Mouse (Mus musculus) heart, embryonic 13.5 days (tissue): ENCODE results near the gene Gdap1l1. TPM values are rescaled to one million over a fixed set of nuclear protein-coding genes. Genes with fewer than 3 reads are reported as not detected.
"Not testable (repeated sequence)": the region's sequence is repeated elsewhere in the genome, so short reads cannot be mapped to it uniquely, and the experiment has no call there.

ENCODE experiments used
- ATAC-seq: fragments of 200-750 bp; cut with Nextera tagmentation; 2 replicates; pipeline ENCODE4 v1.8.0; 2017; ENCODE audit warnings: moderate TSS enrichment; ENCODE audit not compliant: insufficient number of reproducible peaks, low FRiP score, low TSS enrichment; ENCODE audit errors: extremely low read depth
- H3K27ac ChIP-seq: fragments of 300-500 bp; sonication (generic); replicated peaks from 2 replicates; pipeline ENCODE4 v1.5.1; 2015; ENCODE audit warnings: moderate library complexity, mild to moderate bottlenecking, inconsistent platforms
- H3K27me3 ChIP-seq: fragments of 300-500 bp; sonication (generic); replicated peaks from 2 replicates; pipeline ENCODE4 v1.6.1; 2015; ENCODE audit warnings: mild to moderate bottlenecking, inconsistent platforms
- H3K36me3 ChIP-seq: fragments of 300-500 bp; sonication (generic); 2 replicates; pipeline ENCODE4 v1.6.1; 2015; ENCODE audit warnings: mild to moderate bottlenecking, inconsistent platforms
- H3K4me1 ChIP-seq: fragments of 300-500 bp; sonication (generic); 2 replicates; pipeline ENCODE4 v1.6.1; 2015; ENCODE audit warnings: inconsistent platforms
- H3K4me2 ChIP-seq: fragments of 300-500 bp; sonication (generic); 2 replicates; pipeline ENCODE4 v1.6.1; 2015; ENCODE audit warnings: inconsistent platforms, mild to moderate bottlenecking, moderate library complexity
- H3K4me3 ChIP-seq: fragments of 300-500 bp; sonication (generic); 2 replicates; pipeline ENCODE4 v1.5.1; 2015; ENCODE audit warnings: moderate library complexity, mild to moderate bottlenecking, inconsistent platforms
- H3K9ac ChIP-seq: fragments of 300-500 bp; sonication (generic); 2 replicates; pipeline ENCODE4 v1.6.1; 2015; ENCODE audit warnings: inconsistent platforms, mild to moderate bottlenecking, moderate library complexity
- H3K9me3 ChIP-seq: fragments of 300-500 bp; sonication (generic); 2 replicates; pipeline ENCODE4 v1.6.1; 2016; ENCODE audit warnings: inconsistent platforms
- WGBS: fragments of 180-500 bp; shearing (Covaris S2); methylation state at CpG from one replicate; pipeline ENCODE4 v1.1.7; 2015; ENCODE audit warnings: mixed read lengths; 5-methylcytosine and 5-hydroxymethylcytosine counted together
- polyA plus RNA-seq: library from polyadenylated mRNA; unstranded; fragments of >200 nt; fragmentation: Nextera tagmentation; extraction: Ambion mirVana; gene quantifications from 2 replicates; pipeline ENCODE4 v1.2.1, GENCODE M21; 2015

Gene Gdap1l1
- polyA plus RNA-seq, 1 experiment from 2014 or later: 0.48 TPM

GRCm38 (mm10) chr2:163410211-163410610, 28.1 kb upstream of the Gdap1l1 start:
- Histone ChIP-seq H3K9ac (no peak overlapping the region), H3K27me3 (no peaks in the 10 kb centered on the region), H3K27ac (no peak overlapping the region), H3K4me1 (peaks cover 10% of the 10 kb centered on the region), H3K4me2 (no peak overlapping the region), H3K4me3 (no peak overlapping the region), H3K9me3 (no peaks in the 10 kb centered on the region), H3K36me3 (peaks cover 82% of the 10 kb centered on the region)
- ATAC-seq: no peak
- 93% methylated on average over 3 of the region's 3 CpGs for WGBS

GRCm38 (mm10) chr2:163411344-163411743, 26.9 kb upstream of the Gdap1l1 start:
- H3K27me3 ChIP-seq, H3K9ac ChIP-seq, H3K27ac ChIP-seq, H3K9me3 ChIP-seq, H3K4me2 ChIP-seq, H3K4me3 ChIP-seq, ATAC-seq: not testable (repeated sequence)
- 88% methylated on average over 3 of the region's 3 CpGs for WGBS
- peaks cover 80% of the 10 kb centered on the region for H3K36me3 ChIP-seq
- H3K4me1 ChIP-seq: peaks cover 17% of the 10 kb centered on the region

- WGBS: 49% methylated on average over 4 of the region's 4 CpGs
- no peak overlapping the region for H3K4me3 ChIP-seq
- no peak overlapping the region for H3K4me2 ChIP-seq
- peaks cover 78% of the 10 kb centered on the region for H3K36me3 ChIP-seq
- H3K9me3 ChIP-seq: no peaks in the 10 kb centered on the region
- no peak for ATAC-seq
- H3K27me3 ChIP-seq: no peaks in the 10 kb centered on the region
- no peak overlapping the region for H3K27ac ChIP-seq
- H3K4me1 ChIP-seq: peaks cover 17% of the 10 kb centered on the region
- H3K9ac ChIP-seq: no peak overlapping the region
Observed at GRCm38 (mm10) chr2:163411840-163412239, 26.4 kb upstream of the Gdap1l1 start.

- no peak overlapping the region for H3K27ac ChIP-seq
- WGBS: 97% methylated on average over 4 of the region's 4 CpGs
- no peak overlapping the region for H3K4me3 ChIP-seq
- no peak for ATAC-seq
- H3K36me3 ChIP-seq: peaks cover 73% of the 10 kb centered on the region
- H3K4me2 ChIP-seq: no peak overlapping the region
- H3K9ac ChIP-seq: no peak overlapping the region
- peaks cover 22% of the 10 kb centered on the region for H3K4me1 ChIP-seq
- H3K9me3 ChIP-seq: no peaks in the 10 kb centered on the region
- H3K27me3 ChIP-seq: no peaks in the 10 kb centered on the region
Observed at GRCm38 (mm10) chr2:163412419-163412818, 25.9 kb upstream of the Gdap1l1 start.

- no peaks in the 10 kb centered on the region for H3K9me3 ChIP-seq
- peaks cover 28% of the 10 kb centered on the region for H3K4me1 ChIP-seq
- H3K9ac ChIP-seq: no peak overlapping the region
- H3K27me3 ChIP-seq: no peaks in the 10 kb centered on the region
- no peak overlapping the region for H3K27ac ChIP-seq
- H3K4me2 ChIP-seq: no peak overlapping the region
- ATAC-seq: no peak
- peaks cover 69% of the 10 kb centered on the region for H3K36me3 ChIP-seq
- no peak overlapping the region for H3K4me3 ChIP-seq
- 85% methylated on average over 9 of the region's 9 CpGs for WGBS
Observed at GRCm38 (mm10) chr2:163412846-163413590, 25.3 kb upstream of the Gdap1l1 start.

GRCm38 (mm10) chr2:163417026-163417425, 21.2 kb upstream of the Gdap1l1 start:
- no peak for ATAC-seq
- H3K27me3 ChIP-seq: no peaks in the 10 kb centered on the region
- WGBS: 89% methylated on average over 6 of the region's 6 CpGs

GRCm38 (mm10) chr2:163417830-163418229, 20.4 kb upstream of the Gdap1l1 start:
- Histone ChIP-seq H3K4me3 (peak overlapping the region; percentile 100), H3K4me1 (peaks cover 42% of the 10 kb centered on the region), H3K9me3 (no peaks in the 10 kb centered on the region), H3K9ac (peak overlapping the region; percentile 98), H3K27ac (no peak overlapping the region), H3K4me2 (peak overlapping the region; percentile 95), H3K27me3 (no peaks in the 10 kb centered on the region), H3K36me3 (peaks cover 27% of the 10 kb centered on the region)
- ATAC-seq: no peak

More at GRCm38 (mm10) chr2:163417026-163417425, 21.2 kb upstream of the Gdap1l1 start:
- peaks cover 32% of the 10 kb centered on the region for H3K36me3 ChIP-seq
- no peak overlapping the region for H3K27ac ChIP-seq
- no peak overlapping the region for H3K4me3 ChIP-seq
- peaks cover 48% of the 10 kb centered on the region for H3K4me1 ChIP-seq
- H3K9ac ChIP-seq: no peak overlapping the region
- H3K9me3 ChIP-seq: no peaks in the 10 kb centered on the region
- H3K4me2 ChIP-seq: no peak overlapping the region; the same call in 1 of the 2 replicates

- Histone ChIP-seq H3K36me3 (peaks cover 24% of the 10 kb centered on the region), H3K4me3 (peak overlapping the region; percentile 100), H3K9ac (peak overlapping the region; percentile 98), H3K9me3 (no peaks in the 10 kb centered on the region), H3K27me3 (no peaks in the 10 kb centered on the region), H3K27ac (peak overlapping the region; percentile 87), H3K4me2 (peak overlapping the region; percentile 95), H3K4me1 (peaks cover 47% of the 10 kb centered on the region)
- 0% methylated on average over 50 of the region's 50 CpGs for WGBS
- ATAC-seq: peak; percentile 3; the same call in 1 of the 2 replicates
Observed at GRCm38 (mm10) chr2:163418841-163419345, 19.4 kb upstream of the Gdap1l1 start.

- peak overlapping the region; percentile 91 for H3K27ac ChIP-seq
- ATAC-seq: peak; percentile 99
- H3K27me3 ChIP-seq: no peaks in the 10 kb centered on the region
- H3K4me2 ChIP-seq: peak overlapping the region; percentile 95
- H3K4me1 ChIP-seq: peaks cover 47% of the 10 kb centered on the region
- WGBS: under 1% methylated on average over 69 of the region's 71 CpGs
- H3K36me3 ChIP-seq: peaks cover 19% of the 10 kb centered on the region
- peak overlapping the region; percentile 98 for H3K9ac ChIP-seq
- no peaks in the 10 kb centered on the region for H3K9me3 ChIP-seq
- peak overlapping the region; percentile 100 for H3K4me3 ChIP-seq
Observed at GRCm38 (mm10) chr2:163419346-163420045, 18.8 kb upstream of the Gdap1l1 start.

GRCm38 (mm10) chr2:163420366-163420886, 17.9 kb upstream of the Gdap1l1 start:
- Histone ChIP-seq H3K27ac (peak overlapping the region; percentile 91), H3K4me3 (peak overlapping the region; percentile 100), H3K9me3 (no peaks in the 10 kb centered on the region), H3K27me3 (no peaks in the 10 kb centered on the region), H3K9ac (peak overlapping the region; percentile 92), H3K4me2 (peak overlapping the region; percentile 84), H3K36me3 (peaks cover 11% of the 10 kb centered on the region), H3K4me1 (peaks cover 47% of the 10 kb centered on the region)
- ATAC-seq: no peak
- 13% methylated on average over 10 of the region's 10 CpGs for WGBS

GRCm38 (mm10) chr2:163422895-163423660, 15.2 kb upstream of the Gdap1l1 start:
- no peak overlapping the region for H3K9ac ChIP-seq
- no peak overlapping the region for H3K4me3 ChIP-seq
- ATAC-seq: no peak

More at GRCm38 (mm10) chr2:163422895-163423660, 15.2 kb upstream of the Gdap1l1 start:
- 68% methylated on average over 9 of the region's 9 CpGs for WGBS
- Histone ChIP-seq H3K9me3 (no peaks in the 10 kb centered on the region), H3K27me3 (no peaks in the 10 kb centered on the region), H3K27ac (no peak overlapping the region), H3K4me1 (peaks cover 29% of the 10 kb centered on the region), H3K4me2 (no peak overlapping the region), H3K36me3 (peaks cover 10% of the 10 kb centered on the region; the same call in 1 of the 2 replicates)
